Mouse (Mus musculus) kidney, postnatal 0 days (tissue): ENCODE results near the gene Osbpl10. TPM values are rescaled to one million over a fixed set of nuclear protein-coding genes. Genes with fewer than 3 reads are reported as not detected.
A peak's percentile ranks its signal among the peaks of the same experiment; 100 is the strongest.
"Not testable (repeated sequence)": the region's sequence is repeated elsewhere in the genome, so short reads cannot be mapped to it uniquely, and the experiment has no call there.

Source experiments
- ATAC-seq: fragments of 200-750 bp; cut with Nextera tagmentation; replicated peaks from 2 replicates; pipeline ENCODE4 v1.8.0; 2017; ENCODE audit warnings: low read depth, moderate number of reproducible peaks, moderate TSS enrichment, moderate library complexity; ENCODE audit not compliant: low FRiP score
- DNase-seq: peaks from one replicate; pipeline ENCODE4 v3.0.0-alpha.2; 2016; ENCODE audit warnings: low spot score
- H3K27ac ChIP-seq: fragments of 300-500 bp; sonication (generic); 2 replicates; pipeline ENCODE4 v1.5.1; 2014; ENCODE audit warnings: mild to moderate bottlenecking
- H3K27me3 ChIP-seq: fragments of 300-500 bp; sonication (generic); 2 replicates; pipeline ENCODE4 v1.6.1; 2014; ENCODE audit warnings: low read length, mixed read lengths; ENCODE audit not compliant: insufficient read depth
- H3K36me3 ChIP-seq: fragments of 300-500 bp; sonication (generic); 2 replicates; pipeline ENCODE4 v1.6.1; 2014; ENCODE audit warnings: low read length, mixed read lengths; ENCODE audit not compliant: insufficient read depth
- H3K4me1 ChIP-seq: fragments of 300-500 bp; sonication (generic); replicated peaks from 2 replicates; pipeline ENCODE4 v1.6.1; 2014; ENCODE audit warnings: antibody characterized with exemption, low read length, mixed read lengths; ENCODE audit not compliant: insufficient read depth
- H3K4me2 ChIP-seq: fragments of 300-500 bp; sonication (generic); 2 replicates; pipeline ENCODE4 v1.6.1; 2014; ENCODE audit warnings: mild to moderate bottlenecking, low read length, moderate library complexity, mixed read lengths
- H3K4me3 ChIP-seq: fragments of 300-500 bp; sonication (generic); replicated peaks from 2 replicates; pipeline ENCODE4 v1.5.1; 2014; ENCODE audit warnings: low read depth, low read length
- H3K9ac ChIP-seq: fragments of 300-500 bp; sonication (generic); 2 replicates; pipeline ENCODE4 v1.6.1; 2014; ENCODE audit warnings: low read depth, low read length
- H3K9me3 ChIP-seq: fragments of 300-500 bp; sonication (generic); replicated peaks from 2 replicates; pipeline ENCODE4 v1.6.1; 2016; ENCODE audit warnings: low read length, inconsistent platforms, mixed read lengths
- CTCF ChIP-seq: IDR thresholded peaks from 2 replicates; pipeline ENCODE4 v1.5.1; 2016; ENCODE audit warnings: antibody characterized with exemption, low read depth, mild to moderate bottlenecking, moderate library complexity
- WGBS: fragments of 180-500 bp; shearing (Covaris S2); extraction: QIAGEN DNeasy Blood & Tissue Kit; methylation state at CpG from one replicate; pipeline ENCODE4 v1.1.7; 2014; 5-methylcytosine and 5-hydroxymethylcytosine counted together
- polyA plus RNA-seq: library from polyadenylated mRNA; unstranded; fragments of >200 nt; fragmentation: Nextera tagmentation; extraction: Ambion mirVana; gene quantifications from 2 replicates; pipeline ENCODE4 v1.2.1, GENCODE M21; 2015

Osbpl10 gene
- polyA plus RNA-seq, 1 experiment from 2014 or later = 2.8 TPM

GRCm38 (mm10) chr9:114955340-114955739 is 23.0 kb upstream of the Osbpl10 start:
- no peak overlapping the region for H3K9ac ChIP-seq
- DNase-seq (no peak), ATAC-seq (no peak)
- no peaks in the 10 kb centered on the region for H3K36me3 ChIP-seq
- no peaks in the 10 kb centered on the region for H3K27me3 ChIP-seq
- H3K4me1 ChIP-seq = no peaks in the 10 kb centered on the region
- WGBS = 90% methylated on average over 11 of the region's 11 CpGs
- H3K4me2 ChIP-seq = no peak overlapping the region
- no peak overlapping the region for H3K4me3 ChIP-seq
- TF ChIP-seq CTCF = no peak
- H3K27ac ChIP-seq = no peak overlapping the region
- H3K9me3 ChIP-seq = no peaks in the 10 kb centered on the region

GRCm38 (mm10) chr9:114956945-114957344 is 21.4 kb upstream of the Osbpl10 start:
- no peaks in the 10 kb centered on the region for H3K36me3 ChIP-seq
- no peaks in the 10 kb centered on the region for H3K4me1 ChIP-seq
- H3K4me3 ChIP-seq = no peak overlapping the region
- no peaks in the 10 kb centered on the region for H3K27me3 ChIP-seq
- TF ChIP-seq CTCF = peak; percentile 76
- WGBS = 39% methylated on average over 5 of the region's 5 CpGs
- peak; percentile 52; the same call in 1 of the 2 replicates for ATAC-seq
- H3K27ac ChIP-seq = no peak overlapping the region
- DNase-seq = peak; percentile 82
- no peaks in the 10 kb centered on the region for H3K9me3 ChIP-seq
- H3K9ac ChIP-seq = no peak overlapping the region
- H3K4me2 ChIP-seq = no peak overlapping the region

- 66% methylated on average over 4 of the region's 4 CpGs for WGBS
- H3K27me3 ChIP-seq = no peaks in the 10 kb centered on the region
- H3K4me2 ChIP-seq = no peak overlapping the region
- TF ChIP-seq CTCF = no peak
- no peak overlapping the region for H3K9ac ChIP-seq
- H3K36me3 ChIP-seq = no peaks in the 10 kb centered on the region
- no peak overlapping the region for H3K4me3 ChIP-seq
- no peak overlapping the region for H3K27ac ChIP-seq
- DNase-seq (no peak), ATAC-seq (no peak)
- H3K4me1 ChIP-seq = no peaks in the 10 kb centered on the region
- H3K9me3 ChIP-seq = no peaks in the 10 kb centered on the region
Measured at GRCm38 (mm10) chr9:114960043-114960789, 18.2 kb upstream of the Osbpl10 start.

- Histone ChIP-seq H3K36me3 (no peaks in the 10 kb centered on the region), H3K9me3 (no peaks in the 10 kb centered on the region), H3K4me3 (no peak overlapping the region), H3K4me1 (no peaks in the 10 kb centered on the region), H3K27ac (no peak overlapping the region), H3K9ac (no peak overlapping the region), H3K4me2 (no peak overlapping the region), H3K27me3 (no peaks in the 10 kb centered on the region)
- TF ChIP-seq CTCF = no peak
- ATAC-seq (no peak), DNase-seq (no peak)
- 85% methylated on average over 6 of the region's 6 CpGs for WGBS
Measured at GRCm38 (mm10) chr9:114960844-114961243, 17.5 kb upstream of the Osbpl10 start.

GRCm38 (mm10) chr9:114964093-114964492 is 14.3 kb upstream of the Osbpl10 start:
- DNase-seq = no peak
- no peak for ATAC-seq
- TF ChIP-seq CTCF = no peak
- Histone ChIP-seq H3K36me3 (no peaks in the 10 kb centered on the region), H3K9me3 (no peaks in the 10 kb centered on the region), H3K4me3 (no peak overlapping the region), H3K27me3 (no peaks in the 10 kb centered on the region), H3K9ac (no peak overlapping the region), H3K27ac (no peak overlapping the region), H3K4me1 (no peaks in the 10 kb centered on the region), H3K4me2 (no peak overlapping the region)
- 37% methylated on average over 3 of the region's 3 CpGs for WGBS

GRCm38 (mm10) chr9:114966286-114966685 is 12.1 kb upstream of the Osbpl10 start:
- H3K9ac ChIP-seq, H3K27ac ChIP-seq, H3K27me3 ChIP-seq, H3K4me1 ChIP-seq, H3K36me3 ChIP-seq, DNase-seq, ATAC-seq, H3K4me2 ChIP-seq, H3K4me3 ChIP-seq, H3K9me3 ChIP-seq: not testable (repeated sequence)
- 87% methylated on average over 7 of the region's 7 CpGs for WGBS
